Mouse (Mus musculus) intestine, postnatal 0 days (tissue): ENCODE measurements at regions not wholly inside any gene's neighbourhood (a gene's known extent, or its start where the extent isn't known, plus 50 kb on each side); places are given as distances from the start of the nearest gene placed in this dataset.

Experiments used
- ATAC-seq: fragments of 200-750 bp; cut with Nextera tagmentation; 2 replicates; pipeline ENCODE4 v1.8.0; 2017; ENCODE audit warnings: mild to moderate bottlenecking, moderate TSS enrichment, moderate library complexity
- H3K27ac ChIP-seq: fragments of 300-500 bp; sonication (generic); 2 replicates; pipeline ENCODE4 v1.5.1; 2014; ENCODE audit warnings: mild to moderate bottlenecking, low read depth, low read length, moderate library complexity
- H3K27me3 ChIP-seq: fragments of 300-500 bp; sonication (generic); replicated peaks from 2 replicates; pipeline ENCODE4 v1.6.1; 2014; ENCODE audit warnings: low read length, mixed read lengths; ENCODE audit not compliant: control insufficient read depth, insufficient read depth
- H3K36me3 ChIP-seq: fragments of 300-500 bp; sonication (generic); 2 replicates; pipeline ENCODE4 v1.6.1; 2014; ENCODE audit warnings: mild to moderate bottlenecking, moderate library complexity; ENCODE audit not compliant: control insufficient read depth, insufficient read depth
- H3K4me1 ChIP-seq: fragments of 300-500 bp; sonication (generic); replicated peaks from 2 replicates; pipeline ENCODE4 v1.6.1; 2014; ENCODE audit warnings: antibody characterized with exemption, low read length, mixed read lengths; ENCODE audit not compliant: control insufficient read depth, insufficient read depth
- H3K4me2 ChIP-seq: fragments of 300-500 bp; sonication (generic); replicated peaks from 2 replicates; pipeline ENCODE4 v1.6.1; 2014; ENCODE audit warnings: low read depth, mild to moderate bottlenecking, moderate library complexity
- H3K4me3 ChIP-seq: fragments of 300-500 bp; sonication (generic); 2 replicates; pipeline ENCODE4 v1.5.1; 2014; ENCODE audit warnings: low read depth, low read length
- H3K9ac ChIP-seq: fragments of 300-500 bp; sonication (generic); 2 replicates; pipeline ENCODE4 v1.6.1; 2014; ENCODE audit warnings: mild to moderate bottlenecking, low read depth, low read length
- H3K9me3 ChIP-seq: fragments of 300-500 bp; sonication (generic); 2 replicates; pipeline ENCODE4 v1.6.1; 2016; ENCODE audit warnings: mixed run types; ENCODE audit not compliant: control insufficient read depth
- CTCF ChIP-seq: sonication (generic); IDR thresholded peaks from 2 replicates; pipeline ENCODE4 v1.5.1; 2016; ENCODE audit warnings: low read depth, mild to moderate bottlenecking, control low read depth, antibody characterized with exemption, moderate library complexity
- WGBS: fragments of 180-500 bp; shearing (Covaris S2); extraction: QIAGEN DNeasy Blood & Tissue Kit; methylation state at CpG from one replicate; pipeline ENCODE4 v1.1.7; 2014; 5-methylcytosine and 5-hydroxymethylcytosine counted together

DNA sequence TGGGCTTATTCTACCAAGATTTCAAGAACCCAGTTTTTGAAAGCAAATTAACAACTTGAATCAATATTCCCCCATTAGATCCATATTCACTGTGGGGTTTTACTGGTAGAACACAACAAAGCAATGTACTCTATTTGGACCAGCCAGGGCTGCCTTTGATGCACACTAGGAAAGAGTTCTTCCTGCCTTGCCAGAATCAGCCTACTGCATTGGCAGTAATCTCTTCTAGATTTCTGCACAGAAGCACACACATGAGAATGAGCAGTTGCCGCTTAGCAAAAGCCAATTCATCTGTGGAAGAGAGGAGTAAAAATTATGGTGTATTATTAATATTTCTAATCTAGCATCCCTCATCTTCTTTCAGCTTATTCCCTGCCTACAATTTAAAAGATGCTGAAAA is 692.4 kb downstream of the 5730522E02Rik start:
- TF ChIP-seq CTCF = no peak
- ATAC-seq = no peak
- WGBS = 92% methylated on average over 1 of the region's 1 CpGs

DNA sequence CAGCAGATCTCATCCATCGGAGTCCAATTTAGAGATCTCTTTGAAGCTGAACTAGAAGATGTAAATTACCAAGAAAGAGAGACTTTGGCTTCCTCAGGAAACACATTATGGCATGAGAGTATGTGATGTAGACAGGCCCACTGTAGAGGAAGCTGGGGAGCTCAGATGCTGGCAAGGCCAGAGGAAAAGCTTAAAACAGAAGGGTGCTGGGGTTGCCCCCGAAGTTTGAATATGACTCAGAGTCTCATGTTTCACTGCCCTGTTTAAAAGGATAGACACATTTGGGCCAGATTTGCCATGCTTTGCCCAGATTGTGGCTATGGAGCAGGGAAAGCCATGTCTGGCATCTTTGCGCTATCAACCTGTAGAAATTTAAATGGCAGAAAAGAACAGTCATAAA is 705.1 kb downstream of the 5730522E02Rik start:
- Histone ChIP-seq H3K27me3 (no peaks in the 10 kb centered on the region), H3K4me1 (no peaks in the 10 kb centered on the region), H3K4me2 (no peak overlapping the region)

More for the DNA sequence above, 692.4 kb downstream of the 5730522E02Rik start:
- Histone ChIP-seq H3K27me3 (no peaks in the 10 kb centered on the region), H3K36me3 (no peaks in the 10 kb centered on the region), H3K4me1 (no peaks in the 10 kb centered on the region), H3K9me3 (no peaks in the 10 kb centered on the region), H3K4me2 (no peak overlapping the region), H3K9ac (no peak overlapping the region), H3K4me3 (no peak overlapping the region), H3K27ac (no peak overlapping the region)

DNA sequence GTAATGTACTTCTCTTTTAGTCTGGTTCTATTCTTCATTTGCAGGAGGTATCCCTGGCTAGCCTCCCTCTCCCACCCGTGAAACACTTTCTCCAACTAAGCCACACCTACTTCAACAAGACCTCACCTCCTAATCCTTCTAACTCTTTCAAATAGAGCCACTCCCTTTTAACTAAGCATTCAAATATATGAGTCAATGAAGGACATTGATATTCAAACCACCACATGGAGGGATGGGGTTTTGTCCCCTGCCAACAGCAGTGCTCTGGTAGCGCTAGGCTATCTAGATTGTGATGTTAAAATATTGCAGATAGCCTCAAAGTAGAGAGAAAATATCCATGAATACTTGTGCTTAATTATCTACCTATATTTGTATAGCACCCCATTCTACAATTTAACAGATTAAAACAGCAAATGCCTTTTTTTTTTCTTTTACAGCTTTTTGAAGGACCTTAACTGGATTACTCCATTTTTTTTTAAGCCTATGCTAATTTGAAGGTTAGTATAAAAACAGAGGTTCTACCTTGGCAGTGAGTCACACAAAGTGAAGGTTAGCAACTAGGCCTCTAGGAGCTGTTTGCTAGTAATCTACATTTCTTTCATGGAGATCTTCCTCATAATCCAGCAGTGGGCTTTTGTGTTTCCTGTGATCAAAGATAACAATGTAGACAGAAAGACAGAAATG is 736.7 kb downstream of the 5730522E02Rik start:
- no peak for ATAC-seq
- no peaks in the 10 kb centered on the region for H3K9me3 ChIP-seq
- 58% methylated on average over 2 of the region's 2 CpGs for WGBS

More for the DNA sequence above, 705.1 kb downstream of the 5730522E02Rik start:
- WGBS = 84% methylated on average over 3 of the region's 3 CpGs
- H3K36me3 ChIP-seq = no peaks in the 10 kb centered on the region
- no peak for TF ChIP-seq CTCF
- no peak overlapping the region for H3K9ac ChIP-seq
- H3K27ac ChIP-seq = no peak overlapping the region
- H3K4me3 ChIP-seq = no peak overlapping the region
- ATAC-seq = no peak
- no peaks in the 10 kb centered on the region for H3K9me3 ChIP-seq

DNA sequence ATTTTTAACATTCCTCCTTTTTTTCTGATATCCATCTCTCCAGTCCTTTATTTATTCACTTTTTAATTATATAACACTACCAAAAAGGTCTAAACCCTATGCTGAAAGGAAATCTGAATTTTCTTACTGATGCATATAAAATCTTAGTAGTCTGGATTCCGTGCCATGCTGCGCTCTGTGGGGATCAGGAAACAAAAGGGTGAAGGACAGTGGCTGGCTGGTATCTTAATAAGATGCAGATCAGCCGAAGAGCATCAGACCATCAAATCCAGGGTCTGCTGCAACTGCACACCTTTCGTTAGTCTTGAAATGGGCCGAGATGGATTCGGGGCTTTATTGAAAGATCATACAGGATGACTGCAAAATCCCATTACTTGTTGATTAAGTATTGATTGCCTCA is 740.7 kb downstream of the 5730522E02Rik start:
- Histone ChIP-seq H3K27me3 (no peaks in the 10 kb centered on the region), H3K4me3 (no peak overlapping the region), H3K4me2 (no peak overlapping the region), H3K36me3 (no peaks in the 10 kb centered on the region), H3K9ac (no peak overlapping the region), H3K4me1 (no peaks in the 10 kb centered on the region), H3K27ac (no peak overlapping the region), H3K9me3 (no peaks in the 10 kb centered on the region)
- no peak for TF ChIP-seq CTCF
- no peak for ATAC-seq
- 87% methylated on average over 6 of the region's 6 CpGs for WGBS

More for the DNA sequence above, 736.7 kb downstream of the 5730522E02Rik start:
- no peak for TF ChIP-seq CTCF
- Histone ChIP-seq H3K4me3 (no peak overlapping the region), H3K27me3 (no peaks in the 10 kb centered on the region), H3K4me1 (no peaks in the 10 kb centered on the region), H3K36me3 (no peaks in the 10 kb centered on the region), H3K9ac (no peak overlapping the region), H3K4me2 (no peak overlapping the region), H3K27ac (no peak overlapping the region)

DNA sequence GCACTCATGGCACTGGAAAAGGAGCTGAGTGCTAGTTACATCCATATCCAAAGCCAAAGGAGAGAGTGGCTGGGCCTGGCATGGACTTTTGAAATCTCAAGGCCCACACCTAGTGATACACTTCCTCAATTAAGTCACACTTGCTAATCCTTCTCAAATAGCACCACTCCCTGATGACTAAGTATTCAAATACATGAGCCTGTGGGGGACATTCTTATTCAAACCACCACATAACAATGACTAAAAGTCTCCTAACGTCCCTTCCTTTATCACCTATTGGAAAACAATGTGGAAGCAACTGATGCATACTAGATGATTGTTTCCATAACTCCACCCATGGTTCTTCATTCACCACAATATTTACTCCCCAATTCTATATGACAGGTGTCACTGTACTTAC is 773.4 kb downstream of the 5730522E02Rik start:
- ATAC-seq = no peak
- H3K36me3 ChIP-seq = no peaks in the 10 kb centered on the region
- TF ChIP-seq CTCF = no peak
- no peak overlapping the region for H3K4me2 ChIP-seq
- no peak overlapping the region for H3K9ac ChIP-seq
- H3K9me3 ChIP-seq = no peaks in the 10 kb centered on the region
- 56% methylated on average over 1 of the region's 1 CpGs for WGBS
- no peaks in the 10 kb centered on the region for H3K27me3 ChIP-seq
- H3K4me1 ChIP-seq = no peaks in the 10 kb centered on the region
- H3K4me3 ChIP-seq = no peak overlapping the region
- H3K27ac ChIP-seq = no peak overlapping the region

DNA sequence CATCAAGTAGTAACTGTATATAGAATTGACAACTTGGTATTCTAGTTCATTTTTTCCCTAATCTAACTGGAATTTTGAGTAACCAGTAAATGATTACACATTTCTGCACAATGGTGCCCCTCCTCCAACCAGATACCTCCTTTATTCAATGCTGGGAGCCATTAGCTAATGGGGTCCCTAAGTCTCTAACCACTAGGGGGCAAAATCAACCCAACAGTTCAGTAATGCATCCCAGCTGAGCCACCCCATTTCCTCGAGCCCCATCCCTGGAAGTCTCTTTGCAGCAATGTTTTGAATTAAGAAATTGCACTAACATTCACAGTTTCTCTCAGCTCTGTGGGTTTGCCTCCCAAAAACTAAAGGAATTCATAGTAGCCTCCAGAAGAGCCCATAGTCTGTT is 774.9 kb downstream of the 5730522E02Rik start:
- Histone ChIP-seq H3K36me3 (no peaks in the 10 kb centered on the region), H3K9ac (no peak overlapping the region), H3K4me2 (no peak overlapping the region), H3K27me3 (no peaks in the 10 kb centered on the region), H3K4me3 (no peak overlapping the region), H3K9me3 (no peaks in the 10 kb centered on the region), H3K4me1 (no peaks in the 10 kb centered on the region), H3K27ac (no peak overlapping the region)
- no peak for ATAC-seq
- TF ChIP-seq CTCF = peak; percentile 30; the same call in 1 of the 2 replicates
- WGBS = 40% methylated on average over 1 of the region's 1 CpGs

DNA sequence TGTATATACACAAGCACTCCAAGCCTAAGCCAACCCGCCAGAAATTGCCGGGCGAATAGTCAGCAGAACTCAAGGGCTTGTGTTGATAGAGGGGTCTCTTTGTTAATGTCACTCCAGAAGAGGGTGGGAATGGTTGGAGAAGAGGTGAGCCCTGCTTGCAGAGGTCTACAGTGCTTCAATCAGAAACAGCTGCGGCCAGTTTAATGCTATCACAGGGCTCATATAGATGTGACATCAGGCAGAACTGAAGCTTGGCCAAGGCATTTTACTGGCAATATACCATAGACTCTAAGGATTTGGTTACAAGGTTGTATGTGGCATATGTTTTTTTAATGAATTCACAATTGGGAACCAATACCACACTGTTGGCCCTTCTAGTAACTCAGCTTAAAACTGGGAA is 787.4 kb downstream of the 5730522E02Rik start:
- TF ChIP-seq CTCF = no peak
- no peaks in the 10 kb centered on the region for H3K27me3 ChIP-seq
- H3K4me3 ChIP-seq = no peak overlapping the region
- no peak for ATAC-seq
- H3K9me3 ChIP-seq = no peaks in the 10 kb centered on the region
- 83% methylated on average over 4 of the region's 4 CpGs for WGBS
- H3K36me3 ChIP-seq = no peaks in the 10 kb centered on the region
- H3K27ac ChIP-seq = no peak overlapping the region
- no peak overlapping the region for H3K9ac ChIP-seq
- no peaks in the 10 kb centered on the region for H3K4me1 ChIP-seq
- H3K4me2 ChIP-seq = no peak overlapping the region
